ENCODE assay signal across 26 mouse cellular contexts in the genomic region with DNA sequence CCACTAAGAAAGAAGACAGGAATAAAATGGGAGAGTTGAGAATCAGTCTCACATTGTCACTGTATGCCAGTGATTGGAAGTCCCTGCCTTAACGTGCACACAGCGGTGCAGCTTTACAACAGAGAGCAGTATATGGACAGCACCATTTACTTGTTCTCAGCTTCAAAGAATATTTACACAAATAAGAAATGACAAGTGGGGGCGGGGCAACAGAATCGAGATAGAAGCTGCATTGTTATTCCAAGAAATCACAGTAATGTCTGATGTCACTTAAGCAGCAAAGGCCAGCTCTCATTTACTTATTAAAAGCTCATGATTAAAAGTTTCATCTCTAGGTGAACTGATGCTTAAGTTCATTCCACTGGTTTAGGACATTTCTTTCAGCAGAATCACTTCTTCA.
"Had no signal": no experiment of that assay in that cellular context is flagged by ENCODE, and none has a peak within 500 bp of the region (broad histone marks: within the 10 kb centered on the region; RNA-seq: fewer than 3 reads in every experiment).

No protein-coding gene starts in this region.

- H3K4me3 ChIP-seq: gastrocnemius, adult 2 months; heart, embryonic 13.5 days; heart, embryonic 15.5 days; hindbrain, embryonic 13.5 days; hindbrain, embryonic 15.5 days; intestine, embryonic 15.5 days; layer of hippocampus, adult 2 months; left cerebral cortex, adult 2 months; limb, embryonic 10.5 days; limb, embryonic 12.5 days; liver, embryonic 13.5 days had no signal

- H3K27ac ChIP-seq: gastrocnemius, adult 2 months; heart, embryonic 13.5 days; heart, embryonic 15.5 days; hindbrain, embryonic 13.5 days; hindbrain, embryonic 15.5 days; intestine, embryonic 15.5 days; layer of hippocampus, adult 2 months; left cerebral cortex, adult 2 months; limb, embryonic 10.5 days; limb, embryonic 12.5 days; liver, embryonic 13.5 days had no signal

- ATAC-seq: inflammation-experienced regulatory T-cells, adult 6 months; intestine, embryonic 15.5 days; intestine, postnatal 0 days had no signal

- H3K4me2 ChIP-seq: heart, embryonic 11.5 days; heart, embryonic 13.5 days; heart, embryonic 15.5 days; hindbrain, embryonic 13.5 days; hindbrain, embryonic 15.5 days; intestine, embryonic 15.5 days; limb, embryonic 12.5 days; liver, embryonic 11.5 days; liver, embryonic 13.5 days had no signal

- H3K27me3 ChIP-seq: heart, embryonic 13.5 days; heart, embryonic 15.5 days; hindbrain, embryonic 13.5 days; hindbrain, embryonic 15.5 days; intestine, embryonic 15.5 days; limb, embryonic 12.5 days; liver, embryonic 13.5 days had no signal

- H3K36me3 ChIP-seq: hindbrain, embryonic 13.5 days; hindbrain, embryonic 15.5 days; intestine, embryonic 15.5 days; limb, embryonic 10.5 days; limb, embryonic 12.5 days; liver, embryonic 13.5 days had no signal

- DNase-seq: gastrocnemius, adult 2 months; gastrocnemius, postnatal 10 days; gastrocnemius, postnatal 25 days; heart, adult 18-20 months; heart, postnatal 14 days; heart, postnatal 36 days; kidney, adult 18-20 months; kidney, adult 8-10 months; kidney, postnatal 10 days; kidney, postnatal 25 days; kidney, postnatal 4 days; liver; liver, embryonic 13.5 days had no signal

- H3K9me3 ChIP-seq: heart, embryonic 13.5 days; heart, embryonic 15.5 days; hindbrain, embryonic 13.5 days; hindbrain, embryonic 15.5 days; intestine, embryonic 15.5 days; limb, embryonic 10.5 days; limb, embryonic 12.5 days; liver, embryonic 13.5 days had no signal

- H3K9ac ChIP-seq: heart, embryonic 13.5 days; heart, embryonic 15.5 days; hindbrain, embryonic 13.5 days; hindbrain, embryonic 15.5 days; intestine, embryonic 15.5 days; limb, embryonic 12.5 days; liver, embryonic 13.5 days had no signal

- H3K4me1 ChIP-seq: heart, embryonic 13.5 days; heart, embryonic 15.5 days; hindbrain, embryonic 13.5 days; hindbrain, embryonic 15.5 days; intestine, embryonic 15.5 days; limb, embryonic 10.5 days; limb, embryonic 12.5 days; liver, embryonic 13.5 days had no signal
